Mouse (Mus musculus) c-Kit-positive CD71-positive TER-119-negative erythroid progenitor cells, embryonic 14.5 days (primary cell): ENCODE measurements around the gene Pusl1.

ENCODE experiments used
- DNase-seq: peaks from one replicate; pipeline ENCODE4 v3.0.0-alpha.2; 2013; ENCODE audit warnings: low read depth

Pusl1 gene

GRCm38 (mm10) chr4:155891551-155892001, at the start of gene Pusl1, which contains the start of gene Acap3:
Gene Pusl1 (minus strand): TSS chr4:155891781.
Gene Acap3 (plus strand): TSS chr4:155891822.
- peak; percentile 92 for DNase-seq

DNA sequence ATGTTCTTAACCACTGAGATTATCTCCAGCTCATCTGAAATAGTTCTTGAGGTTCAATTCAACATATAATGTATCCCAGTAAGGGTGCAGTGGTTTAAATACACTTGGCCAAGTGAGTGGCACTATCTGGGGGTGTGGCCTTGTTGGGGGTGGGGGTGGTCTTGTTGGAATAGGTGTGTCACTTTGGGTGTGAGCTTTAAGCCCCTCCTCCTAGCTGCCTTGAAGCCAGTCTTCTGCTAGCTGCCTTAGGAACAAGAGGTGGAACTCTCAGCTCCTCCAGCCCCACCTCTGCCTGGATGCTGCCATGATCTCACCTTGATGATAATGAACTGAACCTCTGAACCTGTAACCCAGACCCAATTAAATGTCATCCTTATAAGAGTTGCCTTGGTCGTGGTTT, 40.5 kb upstream of the Pusl1 start:
- DNase-seq, result no peak

GRCm38 (mm10) chr4:155908751-155909150, 17.2 kb upstream of the Pusl1 start:
- DNase-seq, result no peak

GRCm38 (mm10) chr4:155908281-155908680, 16.7 kb upstream of the Pusl1 start:
- no peak for DNase-seq

DNA sequence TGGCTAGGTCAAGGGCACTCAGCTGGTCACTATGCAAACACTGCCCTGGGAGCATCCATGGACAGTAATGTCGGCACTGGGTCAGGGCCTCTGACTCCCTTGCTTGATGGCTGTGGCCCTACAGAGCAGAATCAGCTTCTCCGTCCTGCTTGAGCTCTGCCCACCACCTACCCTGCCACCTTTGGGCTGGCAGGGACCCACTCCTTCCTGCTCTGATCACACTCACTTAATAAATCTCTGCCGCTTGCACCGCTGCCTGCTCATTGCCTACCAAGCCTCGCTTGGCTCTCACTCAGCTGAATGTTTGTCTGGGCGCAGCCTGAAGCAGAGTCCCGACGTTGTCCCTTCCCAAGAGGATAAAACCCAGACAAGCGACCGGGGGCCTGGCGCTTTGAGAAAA, 15.4 kb upstream of the Pusl1 start:
- DNase-seq, result no peak

- DNase-seq, result no peak
Measured at GRCm38 (mm10) chr4:155906125-155906524, 14.5 kb upstream of the Pusl1 start.

- no peak for DNase-seq
Measured at GRCm38 (mm10) chr4:155905634-155906033, 14.1 kb upstream of the Pusl1 start.

DNA sequence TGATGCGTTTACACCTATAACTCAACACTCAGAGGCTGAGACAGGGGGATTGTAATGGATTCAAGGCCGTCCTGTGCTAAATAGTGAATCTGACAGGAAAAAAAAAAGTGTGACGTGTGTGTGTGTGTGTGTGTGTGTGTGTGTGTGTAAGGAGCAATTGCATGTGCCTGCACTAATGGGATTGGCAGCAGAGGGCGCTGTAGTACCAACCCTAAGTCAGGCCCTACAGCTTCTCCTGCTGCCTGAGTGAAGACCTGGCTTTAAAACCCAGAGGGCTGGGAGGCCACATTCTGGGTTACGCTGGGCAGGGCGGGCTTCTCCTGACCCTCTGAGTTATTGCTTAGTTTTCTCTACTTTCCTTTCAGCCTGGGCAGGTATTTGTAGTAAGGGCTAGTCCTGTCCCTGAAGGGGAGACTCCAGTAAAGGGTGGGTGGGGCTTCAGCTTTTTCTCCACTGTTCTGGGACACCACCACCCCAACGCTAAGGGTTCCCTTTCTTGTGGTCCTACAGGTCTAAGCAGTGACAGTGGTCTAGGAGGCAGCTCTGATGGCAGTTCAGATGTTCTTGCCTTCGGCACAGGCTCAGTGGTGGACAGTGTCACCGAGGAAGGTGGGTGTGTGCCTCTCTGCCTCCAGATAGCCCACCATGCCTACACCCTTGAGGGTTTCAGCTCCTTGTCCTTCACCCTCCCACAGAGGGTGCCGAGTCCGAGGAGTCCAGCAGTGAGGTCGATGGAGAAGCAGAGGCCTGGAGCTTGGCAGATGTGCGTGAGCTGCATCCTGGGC, 12.9 kb upstream of the Pusl1 start:
- DNase-seq, result no peak

GRCm38 (mm10) chr4:155903246-155903645, 11.7 kb upstream of the Pusl1 start:
- DNase-seq, result no peak

DNA sequence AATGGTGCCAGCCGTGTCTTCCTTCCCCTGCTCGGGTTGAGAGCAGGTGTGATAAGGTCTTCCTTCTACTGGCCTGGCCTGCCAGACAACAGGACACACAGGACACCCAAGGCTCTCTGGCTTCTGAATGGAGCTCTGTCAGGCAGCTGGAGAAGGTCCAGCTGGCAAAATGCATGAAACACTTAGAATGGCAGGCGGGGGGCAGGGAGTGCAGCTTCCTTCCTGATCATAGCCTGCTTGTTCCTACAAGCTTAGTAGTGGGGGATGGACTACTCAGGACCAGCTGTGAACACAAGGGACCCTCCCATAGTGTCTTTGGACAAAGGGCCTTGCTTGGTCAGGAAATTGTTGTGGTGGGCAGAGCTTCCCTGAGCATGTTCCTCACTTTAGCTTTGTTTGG, 9.6 kb upstream of the Pusl1 start:
- DNase-seq, result no peak

GRCm38 (mm10) chr4:155899355-155899754, 7.8 kb upstream of the Pusl1 start:
- DNase-seq, result no peak

DNA sequence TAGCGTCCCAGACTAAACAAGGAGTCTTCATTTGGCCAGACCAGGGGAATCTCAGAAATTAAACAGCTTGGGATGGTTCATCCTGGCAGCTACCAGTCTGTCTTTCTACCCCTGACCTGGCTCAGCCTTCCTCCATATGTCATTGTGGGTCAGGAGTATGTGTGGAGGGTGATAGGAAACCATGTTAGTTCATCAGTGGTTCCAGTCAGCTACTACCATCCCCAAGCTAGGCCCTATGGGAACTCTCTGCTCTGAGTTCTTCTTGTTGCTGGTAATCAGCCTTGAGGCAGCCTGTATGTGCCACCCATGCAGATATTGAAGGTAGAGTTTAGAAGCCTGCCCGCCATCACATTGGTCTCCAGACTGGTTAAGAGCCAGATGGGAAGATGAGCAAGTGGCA, 6.7 kb upstream of the Pusl1 start:
- no peak for DNase-seq

DNA sequence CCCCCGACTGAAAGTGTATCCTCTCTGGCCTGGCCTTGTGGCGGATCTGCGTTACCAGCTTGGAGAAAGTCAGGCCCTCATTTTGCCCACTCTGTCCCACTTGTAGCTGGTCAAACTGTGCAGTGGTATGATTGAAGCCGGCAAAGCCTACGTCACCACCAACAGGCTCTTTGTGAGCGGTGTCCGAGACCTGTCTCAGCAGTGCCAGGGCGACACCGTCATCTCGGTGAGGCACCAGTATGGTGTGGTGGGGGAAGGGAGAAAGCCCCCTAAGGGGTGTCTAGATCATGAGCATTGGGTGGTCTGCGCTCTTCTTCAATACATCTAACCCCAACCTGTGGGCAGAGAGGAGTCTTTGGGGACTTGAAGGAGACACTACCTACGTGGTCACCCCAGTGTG, 4.9 kb upstream of the Pusl1 start:
- DNase-seq, result no peak

- DNase-seq, result no peak
Measured at GRCm38 (mm10) chr4:155895826-155896225, 4.2 kb upstream of the Pusl1 start.

GRCm38 (mm10) chr4:155895216-155895615, 3.6 kb upstream of the Pusl1 start:
- no peak for DNase-seq

GRCm38 (mm10) chr4:155894311-155894881, 2.8 kb upstream of the Pusl1 start:
- DNase-seq, result peak; percentile 58

- no peak for DNase-seq
Measured at GRCm38 (mm10) chr4:155893212-155893690, 1.7 kb upstream of the Pusl1 start.

DNA sequence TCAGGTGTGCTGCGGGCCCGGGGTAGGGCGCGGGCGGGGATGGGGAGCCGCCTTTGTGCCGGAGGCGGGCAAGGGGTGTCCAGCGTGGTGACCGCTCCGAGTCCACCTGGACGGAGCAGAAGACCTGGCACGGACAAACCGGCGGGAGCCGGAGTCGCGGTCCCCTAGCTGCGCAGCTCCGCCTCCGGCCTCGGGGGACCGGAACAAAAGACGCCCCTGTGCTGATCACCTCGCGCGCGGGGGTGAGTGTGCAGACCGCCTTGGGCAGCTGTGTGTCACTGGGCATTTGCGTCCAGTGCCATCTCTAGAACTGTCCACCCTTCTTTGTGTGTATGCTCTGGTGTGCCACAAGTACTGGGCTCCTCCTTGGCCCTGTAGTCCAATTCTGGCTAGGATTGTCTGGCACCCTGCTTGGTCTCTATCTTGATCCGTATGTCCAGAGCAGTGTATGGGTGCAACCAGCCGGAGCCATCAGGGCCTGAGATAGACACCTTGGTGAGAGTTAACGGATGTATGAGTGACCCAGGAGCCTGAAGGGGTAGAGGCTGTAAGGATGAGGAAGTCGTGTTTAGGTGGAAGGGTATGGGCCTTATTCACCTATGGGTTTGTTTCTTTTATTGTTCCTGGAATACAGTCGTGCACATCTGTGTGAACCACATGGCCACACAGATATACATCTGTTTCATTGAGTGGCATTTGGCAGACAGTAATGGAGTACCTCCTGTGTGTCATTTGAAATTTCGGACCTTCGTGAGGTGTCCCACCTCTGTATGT, 1.0 kb upstream of the Pusl1 start:
- no peak for DNase-seq

DNA sequence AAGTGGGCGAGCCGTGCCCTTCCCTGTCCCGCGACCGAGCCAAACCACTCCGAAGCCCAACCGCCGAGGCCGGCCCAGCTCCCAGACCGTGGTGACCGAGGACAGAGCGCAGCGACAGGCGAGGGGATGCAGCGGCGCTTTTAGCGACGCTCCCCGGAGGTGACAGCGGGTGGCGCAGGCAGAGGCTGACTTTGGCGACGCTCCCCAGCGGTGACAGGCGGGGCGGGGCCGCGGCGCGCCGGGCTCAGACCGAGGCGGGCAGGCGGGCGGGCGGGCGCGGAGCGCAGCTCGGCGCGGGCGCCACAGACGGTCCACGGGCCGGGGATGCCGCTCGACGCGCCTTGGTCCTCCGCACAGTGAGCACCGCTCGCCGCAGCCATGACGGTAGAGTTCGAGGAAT, 436 bp upstream of the Pusl1 start:
- DNase-seq, result peak; percentile 64

GRCm38 (mm10) chr4:155891011-155891471, 540 bp downstream of the Pusl1 start:
- no peak for DNase-seq

DNA sequence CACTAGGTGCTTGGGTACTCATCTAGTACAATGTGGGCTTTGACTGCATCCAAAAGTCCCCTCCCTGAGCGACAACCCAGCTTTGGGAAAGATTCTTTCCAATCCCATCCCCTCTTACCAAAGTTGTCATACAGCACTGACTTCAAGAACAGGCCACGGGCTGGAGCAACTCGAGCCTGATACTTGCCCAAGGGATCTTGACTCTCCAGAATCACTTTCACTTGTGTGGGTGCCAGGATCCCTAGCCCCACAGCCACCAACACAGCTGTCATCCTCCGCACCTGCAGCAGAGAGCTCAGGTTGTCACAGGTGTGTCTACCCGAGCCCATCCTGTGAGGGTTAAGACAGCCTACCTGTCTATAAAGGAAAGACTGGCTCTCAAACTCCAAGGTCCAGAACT, 2.3 kb downstream of the Pusl1 start:
- no peak for DNase-seq

DNA sequence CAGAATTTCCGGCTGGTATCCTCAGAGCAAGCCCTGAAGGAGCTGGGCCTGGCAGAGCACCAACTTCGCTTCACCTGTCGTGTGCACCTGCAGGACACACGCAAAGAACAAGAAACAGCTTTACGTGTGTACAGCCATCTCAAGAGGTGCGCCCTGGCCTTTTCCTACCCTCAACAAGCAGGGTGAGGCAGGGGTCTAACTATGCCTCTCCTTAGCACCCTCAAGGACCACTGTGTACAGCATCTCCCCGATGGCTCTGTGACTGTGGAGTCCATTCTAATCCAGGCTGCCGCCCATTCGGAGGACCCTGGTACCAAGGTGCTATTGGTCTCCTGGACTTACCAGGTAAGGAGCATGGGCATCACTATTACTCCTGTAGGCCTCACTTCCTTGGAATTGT, 3.4 kb downstream of the Pusl1 start:
- DNase-seq, result no peak

DNA sequence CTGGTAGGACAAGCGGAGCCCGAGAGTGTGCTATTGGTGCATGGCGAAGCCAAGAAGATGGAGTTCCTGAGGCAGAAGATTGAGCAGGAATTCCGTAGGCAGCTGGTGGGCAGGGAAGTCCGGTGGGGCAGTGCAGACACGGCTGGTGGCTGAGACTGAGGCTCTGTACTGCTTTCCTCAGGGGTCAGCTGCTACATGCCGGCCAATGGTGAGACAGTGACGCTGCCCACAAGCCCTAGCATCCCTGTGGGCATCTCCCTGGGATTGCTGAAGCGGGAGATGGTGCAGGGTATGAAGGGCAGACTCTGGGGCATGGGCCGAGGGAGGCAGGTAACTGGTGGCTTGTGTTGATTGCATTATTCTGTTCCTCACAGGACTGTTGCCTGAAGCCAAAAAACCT, 3.9 kb downstream of the Pusl1 start:
- no peak for DNase-seq
